Mouse (Mus musculus): ENCODE data around the gene Iqck. TPM values are rescaled to one million over a fixed set of nuclear protein-coding genes. Genes with fewer than 3 reads are reported as not detected.

Iqck gene
- polyA plus RNA-seq, 1 experiment from 2014 or later, result 2.9 TPM

- no peak overlapping the region for H3K4me3 ChIP-seq (ENCODE audit: low read depth, low read length)
- no peak overlapping the region for H3K27ac ChIP-seq (replicated peaks; ENCODE audit: low read depth, low read length)
- ATAC-seq (replicated peaks; ENCODE audit: insufficient number of reproducible peaks, low FRiP score, low TSS enrichment, low read depth), result no peak
- no peak overlapping the region for H3K9ac ChIP-seq (replicated peaks; ENCODE audit: low read length)
- H3K4me2 ChIP-seq (ENCODE audit: low read depth, low read length), result no peak overlapping the region
- no peaks in the 10 kb centered on the region for H3K27me3 ChIP-seq (ENCODE audit: control insufficient read depth, insufficient read depth, low read length)
- no peak for DNase-seq (ENCODE audit: low spot score)
- H3K4me1 ChIP-seq (ENCODE audit: control insufficient read depth, insufficient read depth, low read length), result no peaks in the 10 kb centered on the region
- H3K36me3 ChIP-seq (replicated peaks; ENCODE audit: control insufficient read depth, insufficient read depth, low read depth, low read length), result no peaks in the 10 kb centered on the region
- WGBS, result 11% methylated on average over 3 of the region's 3 CpGs
- H3K9me3 ChIP-seq (replicated peaks; ENCODE audit: control insufficient read depth, low read length), result no peaks in the 10 kb centered on the region
Observed at GRCm38 (mm10) chr7:118889046-118889680, 33.6 kb downstream of the Iqck start.

- H3K9me3 ChIP-seq (replicated peaks; ENCODE audit: control insufficient read depth, low read length), result no peaks in the 10 kb centered on the region
- DNase-seq (ENCODE audit: low spot score) (no peak), ATAC-seq (replicated peaks; ENCODE audit: insufficient number of reproducible peaks, low FRiP score, low TSS enrichment, low read depth) (no peak)
- 50% methylated on average over 10 of the region's 10 CpGs for WGBS
- no peaks in the 10 kb centered on the region for H3K4me1 ChIP-seq (ENCODE audit: control insufficient read depth, insufficient read depth, low read length)
- H3K9ac ChIP-seq (replicated peaks; ENCODE audit: low read length), result no peak overlapping the region
- H3K36me3 ChIP-seq (replicated peaks; ENCODE audit: control insufficient read depth, insufficient read depth, low read depth, low read length), result no peaks in the 10 kb centered on the region
- no peak overlapping the region for H3K4me3 ChIP-seq (ENCODE audit: low read depth, low read length)
- H3K27ac ChIP-seq (replicated peaks; ENCODE audit: low read depth, low read length), result no peak overlapping the region
- no peak overlapping the region for H3K4me2 ChIP-seq (ENCODE audit: low read depth, low read length)
- H3K27me3 ChIP-seq (ENCODE audit: control insufficient read depth, insufficient read depth, low read length), result no peaks in the 10 kb centered on the region
Observed at GRCm38 (mm10) chr7:118895469-118896450, 40.2 kb downstream of the Iqck start.

GRCm38 (mm10) chr7:118898063-118898462, 42.5 kb downstream of the Iqck start:
- no peak for ATAC-seq (replicated peaks; ENCODE audit: insufficient number of reproducible peaks, low FRiP score, low TSS enrichment, low read depth)
- no peaks in the 10 kb centered on the region for H3K9me3 ChIP-seq (replicated peaks; ENCODE audit: control insufficient read depth, low read length)
- DNase-seq (ENCODE audit: low spot score), result no peak
- no peaks in the 10 kb centered on the region for H3K4me1 ChIP-seq (ENCODE audit: control insufficient read depth, insufficient read depth, low read length)
- no peak overlapping the region for H3K9ac ChIP-seq (replicated peaks; ENCODE audit: low read length)
- H3K36me3 ChIP-seq (replicated peaks; ENCODE audit: control insufficient read depth, insufficient read depth, low read depth, low read length), result no peaks in the 10 kb centered on the region
- H3K27ac ChIP-seq (replicated peaks; ENCODE audit: low read depth, low read length), result no peak overlapping the region
- H3K4me3 ChIP-seq (ENCODE audit: low read depth, low read length), result no peak overlapping the region
- H3K27me3 ChIP-seq (ENCODE audit: control insufficient read depth, insufficient read depth, low read length), result no peaks in the 10 kb centered on the region
- H3K4me2 ChIP-seq (ENCODE audit: low read depth, low read length), result no peak overlapping the region

- DNase-seq (ENCODE audit: low spot score) (no peak), ATAC-seq (replicated peaks; ENCODE audit: insufficient number of reproducible peaks, low FRiP score, low TSS enrichment, low read depth) (no peak)
- H3K27me3 ChIP-seq (ENCODE audit: control insufficient read depth, insufficient read depth, low read length), result no peaks in the 10 kb centered on the region
- no peaks in the 10 kb centered on the region for H3K4me1 ChIP-seq (ENCODE audit: control insufficient read depth, insufficient read depth, low read length)
- H3K27ac ChIP-seq (replicated peaks; ENCODE audit: low read depth, low read length), result no peak overlapping the region
- H3K36me3 ChIP-seq (replicated peaks; ENCODE audit: control insufficient read depth, insufficient read depth, low read depth, low read length), result no peaks in the 10 kb centered on the region
- no peak overlapping the region for H3K4me2 ChIP-seq (ENCODE audit: low read depth, low read length)
- no peak overlapping the region for H3K4me3 ChIP-seq (ENCODE audit: low read depth, low read length)
- 76% methylated on average over 2 of the region's 2 CpGs for WGBS
- H3K9ac ChIP-seq (replicated peaks; ENCODE audit: low read length), result no peak overlapping the region
- H3K9me3 ChIP-seq (replicated peaks; ENCODE audit: control insufficient read depth, low read length), result no peaks in the 10 kb centered on the region
Observed at GRCm38 (mm10) chr7:118900090-118900489, 44.5 kb downstream of the Iqck start.

- Histone ChIP-seq H3K9ac (replicated peaks; ENCODE audit: low read length) (no peak overlapping the region), H3K4me1 (ENCODE audit: control insufficient read depth, insufficient read depth, low read length) (no peaks in the 10 kb centered on the region), H3K27me3 (ENCODE audit: control insufficient read depth, insufficient read depth, low read length) (no peaks in the 10 kb centered on the region), H3K4me2 (ENCODE audit: low read depth, low read length) (no peak overlapping the region), H3K36me3 (replicated peaks; ENCODE audit: control insufficient read depth, insufficient read depth, low read depth, low read length) (no peaks in the 10 kb centered on the region), H3K27ac (replicated peaks; ENCODE audit: low read depth, low read length) (no peak overlapping the region), H3K4me3 (ENCODE audit: low read depth, low read length) (no peak overlapping the region), H3K9me3 (replicated peaks; ENCODE audit: control insufficient read depth, low read length) (no peaks in the 10 kb centered on the region)
- 68% methylated on average over 13 of the region's 13 CpGs for WGBS
- DNase-seq (ENCODE audit: low spot score) (no peak), ATAC-seq (replicated peaks; ENCODE audit: insufficient number of reproducible peaks, low FRiP score, low TSS enrichment, low read depth) (no peak)
Observed at GRCm38 (mm10) chr7:118902944-118903343, 47.4 kb downstream of the Iqck start.

- H3K27me3 ChIP-seq (ENCODE audit: control insufficient read depth, insufficient read depth, low read length), result no peaks in the 10 kb centered on the region
- no peak for ATAC-seq (replicated peaks; ENCODE audit: insufficient number of reproducible peaks, low FRiP score, low TSS enrichment, low read depth)
Observed at GRCm38 (mm10) chr7:118903879-118904278, 48.3 kb downstream of the Iqck start.

GRCm38 (mm10) chr7:118904530-118904929, 49.0 kb downstream of the Iqck start:
- no peaks in the 10 kb centered on the region for H3K4me1 ChIP-seq (ENCODE audit: control insufficient read depth, insufficient read depth, low read length)
- no peak overlapping the region for H3K4me3 ChIP-seq (ENCODE audit: low read depth, low read length)
- no peak overlapping the region for H3K9ac ChIP-seq (replicated peaks; ENCODE audit: low read length)
- H3K27ac ChIP-seq (replicated peaks; ENCODE audit: low read depth, low read length), result no peak overlapping the region
- WGBS, result 80% methylated on average over 4 of the region's 4 CpGs
- no peak overlapping the region for H3K4me2 ChIP-seq (ENCODE audit: low read depth, low read length)
- ATAC-seq (replicated peaks; ENCODE audit: insufficient number of reproducible peaks, low FRiP score, low TSS enrichment, low read depth), result no peak
- H3K36me3 ChIP-seq (replicated peaks; ENCODE audit: control insufficient read depth, insufficient read depth, low read depth, low read length), result no peaks in the 10 kb centered on the region
- H3K9me3 ChIP-seq (replicated peaks; ENCODE audit: control insufficient read depth, low read length), result no peaks in the 10 kb centered on the region
- no peak for DNase-seq (ENCODE audit: low spot score)
- no peaks in the 10 kb centered on the region for H3K27me3 ChIP-seq (ENCODE audit: control insufficient read depth, insufficient read depth, low read length)

More at GRCm38 (mm10) chr7:118903879-118904278, 48.3 kb downstream of the Iqck start:
- Histone ChIP-seq H3K9me3 (replicated peaks; ENCODE audit: control insufficient read depth, low read length) (no peaks in the 10 kb centered on the region), H3K4me2 (ENCODE audit: low read depth, low read length) (no peak overlapping the region), H3K4me1 (ENCODE audit: control insufficient read depth, insufficient read depth, low read length) (no peaks in the 10 kb centered on the region), H3K4me3 (ENCODE audit: low read depth, low read length) (no peak overlapping the region), H3K27ac (replicated peaks; ENCODE audit: low read depth, low read length) (no peak overlapping the region), H3K36me3 (replicated peaks; ENCODE audit: control insufficient read depth, insufficient read depth, low read depth, low read length) (no peaks in the 10 kb centered on the region), H3K9ac (replicated peaks; ENCODE audit: low read length) (no peak overlapping the region)
- DNase-seq (ENCODE audit: low spot score), result no peak
- WGBS, result 86% methylated on average over 9 of the region's 9 CpGs

GRCm38 (mm10) chr7:118908961-118909515, 53.5 kb downstream of the Iqck start:
- Histone ChIP-seq H3K9me3 (replicated peaks; ENCODE audit: control insufficient read depth, low read length) (no peaks in the 10 kb centered on the region), H3K9ac (replicated peaks; ENCODE audit: low read length) (no peak overlapping the region), H3K4me2 (ENCODE audit: low read depth, low read length) (no peak overlapping the region), H3K27ac (replicated peaks; ENCODE audit: low read depth, low read length) (no peak overlapping the region), H3K4me3 (ENCODE audit: low read depth, low read length) (no peak overlapping the region), H3K4me1 (ENCODE audit: control insufficient read depth, insufficient read depth, low read length) (no peaks in the 10 kb centered on the region), H3K27me3 (ENCODE audit: control insufficient read depth, insufficient read depth, low read length) (no peaks in the 10 kb centered on the region), H3K36me3 (replicated peaks; ENCODE audit: control insufficient read depth, insufficient read depth, low read depth, low read length) (no peaks in the 10 kb centered on the region)
- no peak for ATAC-seq (replicated peaks; ENCODE audit: insufficient number of reproducible peaks, low FRiP score, low TSS enrichment, low read depth)
- no peak for DNase-seq (ENCODE audit: low spot score)
- 57% methylated on average over 8 of the region's 8 CpGs for WGBS
